Mouse (Mus musculus) embryo, embryonic 11 days (tissue): ENCODE results near the gene Tgif1.

Source experiments
- DNase-seq: peaks from one replicate; pipeline ENCODE4 v3.0.0-alpha.2; 2015

Tgif1 gene

DNA sequence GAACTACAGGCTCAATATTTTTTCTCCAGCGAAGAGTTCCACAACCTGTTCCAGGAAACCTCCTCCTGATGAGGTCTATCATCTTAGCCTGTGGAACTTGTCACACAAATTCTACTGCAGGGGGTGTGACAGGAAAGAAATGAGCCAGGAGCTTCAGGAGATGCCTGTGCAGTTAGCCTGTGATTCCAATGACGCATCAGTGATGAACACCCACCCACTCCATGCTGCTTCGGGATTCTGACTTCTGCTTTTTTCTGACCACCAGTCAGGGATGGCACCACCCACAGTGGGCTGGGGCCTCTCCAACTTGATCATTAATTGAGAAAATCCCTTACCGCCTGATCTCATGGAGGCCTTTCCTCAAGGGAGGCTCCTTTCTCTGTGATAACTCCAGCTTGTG lies 54.1 kb downstream of the Tgif1 start:
- DNase-seq = no peak

DNA sequence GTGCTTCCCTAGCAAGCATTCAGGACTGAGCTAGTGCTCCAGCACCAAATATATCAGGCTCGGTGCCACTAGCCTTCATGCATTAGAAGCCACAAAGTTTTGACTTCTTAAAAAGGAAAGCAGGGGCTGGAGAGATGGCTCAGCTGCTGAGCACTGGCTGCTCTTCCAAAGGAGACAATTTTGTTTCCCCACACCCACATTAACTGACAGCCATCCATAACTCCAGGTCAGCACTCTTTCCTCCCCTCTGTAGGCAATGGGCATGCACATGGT lies 55.6 kb downstream of the Tgif1 start:
- DNase-seq = no peak

DNA sequence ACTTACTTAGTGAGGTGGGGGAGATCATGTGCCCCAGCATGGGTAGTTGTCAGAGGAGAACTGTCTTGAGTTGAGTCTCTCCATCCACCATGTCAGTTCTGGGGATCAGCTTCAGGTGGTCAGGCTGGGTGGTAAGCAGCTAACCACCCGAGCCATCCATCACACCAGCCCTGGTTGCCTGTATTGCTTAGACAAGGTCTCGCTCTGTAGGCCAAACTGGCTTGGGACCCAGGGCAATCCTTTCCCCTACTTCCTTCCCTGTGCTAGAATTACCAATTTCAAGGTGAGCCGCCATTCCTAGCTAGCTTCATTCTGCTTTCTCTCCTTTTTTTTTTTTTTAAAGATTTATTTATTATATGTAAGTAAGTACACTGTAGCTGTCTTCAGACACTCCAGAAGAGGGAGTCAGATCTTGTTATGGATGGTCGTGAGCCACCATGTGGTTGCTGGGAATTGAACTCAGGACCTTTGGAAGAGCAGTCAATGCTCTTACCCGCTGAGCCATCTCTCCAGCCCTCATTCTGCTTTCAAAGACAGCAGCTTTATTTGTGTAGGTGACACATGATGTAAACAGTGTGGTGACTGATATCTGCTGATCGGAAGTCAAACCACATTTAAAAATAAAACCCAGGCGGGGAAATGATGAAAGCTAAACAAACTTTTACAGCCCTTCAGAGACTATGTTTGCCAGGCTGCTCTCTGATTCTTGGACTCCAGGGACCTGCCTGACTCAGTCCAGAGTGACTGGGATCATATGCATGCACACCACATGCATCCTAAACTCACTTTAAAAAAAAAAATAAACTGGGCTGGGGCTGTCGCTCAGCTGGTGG lies 56.2 kb downstream of the Tgif1 start:
- DNase-seq = no peak

DNA sequence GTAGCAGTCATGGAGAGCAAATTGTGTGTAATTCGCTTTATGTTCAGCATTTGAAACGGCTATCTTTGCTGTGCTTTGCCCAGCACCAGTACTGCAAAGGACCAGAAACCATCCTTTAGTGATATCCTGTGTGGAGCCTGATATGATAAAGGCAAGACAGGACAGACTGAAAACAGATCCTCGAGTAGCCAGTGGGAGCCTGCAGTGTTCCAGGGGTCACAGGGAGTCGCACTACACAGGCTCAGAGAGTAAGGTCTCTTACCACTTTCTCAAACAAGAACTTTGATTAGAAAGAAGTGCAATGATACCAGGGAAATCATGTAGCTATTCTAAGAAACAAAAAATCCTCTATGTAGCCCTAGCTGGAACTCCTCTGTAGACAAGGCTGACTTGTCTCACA lies 58.1 kb downstream of the Tgif1 start:
- DNase-seq = no peak

DNA sequence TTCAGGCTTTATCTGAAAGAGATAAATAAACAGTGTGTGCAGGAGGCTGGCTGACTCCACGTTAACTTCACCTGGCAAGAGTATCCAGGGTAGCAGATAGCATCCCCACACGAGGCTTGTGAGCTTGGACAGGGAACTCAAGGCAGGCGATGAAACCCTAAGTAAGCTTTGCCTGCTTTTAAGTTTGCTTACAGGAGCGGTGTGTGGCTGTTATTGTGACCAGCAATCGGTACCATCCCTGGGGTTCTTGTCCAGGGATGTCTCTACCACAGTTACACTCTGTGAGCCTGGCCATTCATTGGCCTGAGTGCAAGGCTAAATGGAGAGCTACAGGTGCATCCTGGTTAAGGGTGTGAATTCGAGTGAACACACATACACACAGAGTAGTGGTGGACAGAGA lies 58.6 kb downstream of the Tgif1 start:
- DNase-seq = no peak

DNA sequence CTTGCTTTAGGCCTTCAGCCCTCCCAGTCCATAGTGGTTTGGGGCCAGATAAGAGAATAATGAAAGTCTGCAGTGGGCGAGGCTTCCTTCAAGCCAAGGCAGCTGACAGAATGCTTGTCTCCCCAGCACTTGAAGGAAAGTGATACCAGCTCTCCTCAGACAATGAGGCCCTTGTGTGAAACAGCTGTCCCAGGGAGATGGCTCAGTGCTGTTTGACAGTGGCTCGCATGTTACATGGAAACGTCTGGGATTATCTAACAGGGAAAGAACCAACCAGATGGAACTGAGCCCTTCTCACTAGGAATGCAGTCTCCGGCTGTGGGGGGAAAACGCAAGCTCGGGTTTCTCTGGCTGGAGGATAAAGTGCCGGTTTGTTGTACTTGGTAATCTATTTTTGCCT lies 59.1 kb downstream of the Tgif1 start:
- peak; percentile 77 for DNase-seq
